Mouse (Mus musculus) limb, embryonic 12.5 days (tissue): ENCODE results near the gene Creb3l2. TPM values are rescaled to one million over a fixed set of nuclear protein-coding genes. Genes with fewer than 3 reads are reported as not detected.

Source experiments
- ATAC-seq: fragments of 200-750 bp; cut with Nextera tagmentation; 2 replicates; pipeline ENCODE4 v1.8.0; 2017; ENCODE audit warnings: low read depth, moderate TSS enrichment; ENCODE audit not compliant: insufficient number of reproducible peaks, insufficient read depth, low FRiP score, low TSS enrichment
- H3K27ac ChIP-seq: fragments of 300-500 bp; sonication (generic); 2 replicates; pipeline ENCODE4 v1.5.1; 2016; ENCODE audit warnings: mild to moderate bottlenecking, moderate library complexity
- H3K27me3 ChIP-seq: fragments of 300-500 bp; sonication (generic); 2 replicates; pipeline ENCODE4 v1.6.1; 2016; ENCODE audit warnings: mild to moderate bottlenecking, moderate library complexity
- H3K36me3 ChIP-seq: fragments of 300-500 bp; sonication (generic); 2 replicates; pipeline ENCODE4 v1.6.1; 2016; ENCODE audit warnings: mild to moderate bottlenecking, moderate library complexity
- H3K4me1 ChIP-seq: fragments of 300-500 bp; sonication (generic); replicated peaks from 2 replicates; pipeline ENCODE4 v1.6.1; 2016
- H3K4me2 ChIP-seq: fragments of 300-500 bp; sonication (generic); 2 replicates; pipeline ENCODE4 v1.6.1; 2016; ENCODE audit warnings: mild to moderate bottlenecking, moderate library complexity
- H3K4me3 ChIP-seq: fragments of 300-500 bp; sonication (generic); replicated peaks from 2 replicates; pipeline ENCODE4 v1.5.1; 2016; ENCODE audit warnings: mild to moderate bottlenecking
- H3K9ac ChIP-seq: fragments of 300-500 bp; sonication (generic); replicated peaks from 2 replicates; pipeline ENCODE4 v1.6.1; 2016; ENCODE audit warnings: mild to moderate bottlenecking, moderate library complexity
- H3K9me3 ChIP-seq: fragments of 300-500 bp; sonication (generic); 2 replicates; pipeline ENCODE4 v1.6.1; 2016; ENCODE audit warnings: mild to moderate bottlenecking, moderate library complexity
- WGBS: fragments of 180-500 bp; shearing (Covaris S2); methylation state at CpG from one replicate; pipeline ENCODE4 v1.1.7; 2016; 5-methylcytosine and 5-hydroxymethylcytosine counted together
- polyA plus RNA-seq: library from polyadenylated mRNA; unstranded; fragments of >200 nt; fragmentation: Nextera tagmentation; extraction: Ambion mirVana; gene quantifications from 2 replicates; pipeline ENCODE4 v1.2.1, GENCODE M21; 2016

Creb3l2 gene
- polyA plus RNA-seq, 1 experiment from 2014 or later: 26.4 TPM

- H3K27ac ChIP-seq: peak overlapping the region; percentile 69
- H3K4me3 ChIP-seq: no peak overlapping the region
- peaks cover 66% of the 10 kb centered on the region for H3K4me1 ChIP-seq
- WGBS: 38% methylated on average over 8 of the region's 8 CpGs
- peaks cover 12% of the 10 kb centered on the region for H3K36me3 ChIP-seq
- ATAC-seq: no peak
- no peak overlapping the region for H3K9ac ChIP-seq
- no peaks in the 10 kb centered on the region for H3K27me3 ChIP-seq
- H3K9me3 ChIP-seq: no peaks in the 10 kb centered on the region
- H3K4me2 ChIP-seq: no peak overlapping the region
These were observed 115.4 kb downstream of the Creb3l2 start for GRCm38 (mm10) chr6:37326603-37326955.

GRCm38 (mm10) chr6:37325906-37326602 is 115.9 kb downstream of the Creb3l2 start:
- ATAC-seq: no peak
- peaks cover 7% of the 10 kb centered on the region for H3K36me3 ChIP-seq
- no peaks in the 10 kb centered on the region for H3K27me3 ChIP-seq
- no peaks in the 10 kb centered on the region for H3K9me3 ChIP-seq
- peak overlapping the region; percentile 69 for H3K27ac ChIP-seq
- H3K4me2 ChIP-seq: no peak overlapping the region
- H3K4me3 ChIP-seq: no peak overlapping the region
- no peak overlapping the region for H3K9ac ChIP-seq
- WGBS: 88% methylated on average over 9 of the region's 9 CpGs
- peaks cover 61% of the 10 kb centered on the region for H3K4me1 ChIP-seq

GRCm38 (mm10) chr6:37325076-37325475 is 116.9 kb downstream of the Creb3l2 start:
- Histone ChIP-seq H3K4me1 (peaks cover 54% of the 10 kb centered on the region), H3K27me3 (no peaks in the 10 kb centered on the region), H3K4me3 (no peak overlapping the region), H3K36me3 (peaks cover 3% of the 10 kb centered on the region; the same call in 1 of the 2 replicates), H3K4me2 (no peak overlapping the region), H3K9ac (no peak overlapping the region), H3K9me3 (no peaks in the 10 kb centered on the region), H3K27ac (0 out of 2 replicates have a peak overlapping the region, but pooled peaks have one; percentile 53)
- 79% methylated on average over 3 of the region's 3 CpGs for WGBS
- ATAC-seq: no peak

GRCm38 (mm10) chr6:37322641-37323040 is 119.3 kb downstream of the Creb3l2 start:
- H3K9ac ChIP-seq: no peak overlapping the region
- peaks cover 30% of the 10 kb centered on the region for H3K4me1 ChIP-seq
- ATAC-seq: no peak
- no peaks in the 10 kb centered on the region for H3K9me3 ChIP-seq
- H3K4me2 ChIP-seq: no peak overlapping the region
- no peak overlapping the region for H3K4me3 ChIP-seq
- H3K27ac ChIP-seq: no peak overlapping the region
- WGBS: 90% methylated on average over 7 of the region's 7 CpGs
- H3K36me3 ChIP-seq: 0 out of 2 replicates have a peak, but pooled peaks cover 3% of the 10 kb centered on the region
- H3K27me3 ChIP-seq: no peaks in the 10 kb centered on the region

- no peaks in the 10 kb centered on the region for H3K27me3 ChIP-seq
- ATAC-seq: no peak
- WGBS: 89% methylated on average over 9 of the region's 9 CpGs
These were observed 119.9 kb downstream of the Creb3l2 start for GRCm38 (mm10) chr6:37322088-37322487.

GRCm38 (mm10) chr6:37317904-37318303 is 124.0 kb downstream of the Creb3l2 start:
- 79% methylated on average over 5 of the region's 5 CpGs for WGBS
- Histone ChIP-seq H3K9me3 (0 out of 2 replicates have a peak, but pooled peaks cover 3% of the 10 kb centered on the region), H3K4me3 (no peak overlapping the region), H3K36me3 (no peaks in the 10 kb centered on the region), H3K4me2 (no peak overlapping the region), H3K27ac (no peak overlapping the region), H3K9ac (no peak overlapping the region), H3K27me3 (no peaks in the 10 kb centered on the region), H3K4me1 (no peaks in the 10 kb centered on the region)
- ATAC-seq: no peak

More at GRCm38 (mm10) chr6:37322088-37322487, 119.9 kb downstream of the Creb3l2 start:
- H3K4me2 ChIP-seq: no peak overlapping the region
- no peak overlapping the region for H3K27ac ChIP-seq
- no peaks in the 10 kb centered on the region for H3K36me3 ChIP-seq
- H3K9ac ChIP-seq: no peak overlapping the region
- no peaks in the 10 kb centered on the region for H3K9me3 ChIP-seq
- H3K4me1 ChIP-seq: peaks cover 26% of the 10 kb centered on the region
- no peak overlapping the region for H3K4me3 ChIP-seq

GRCm38 (mm10) chr6:37315440-37315839 is 126.5 kb downstream of the Creb3l2 start:
- no peak for ATAC-seq
- H3K9ac ChIP-seq: no peak overlapping the region

GRCm38 (mm10) chr6:37310601-37311000 is 131.3 kb downstream of the Creb3l2 start:
- no peak overlapping the region for H3K4me2 ChIP-seq
- 92% methylated on average over 4 of the region's 4 CpGs for WGBS
- H3K36me3 ChIP-seq: no peaks in the 10 kb centered on the region
- no peaks in the 10 kb centered on the region for H3K27me3 ChIP-seq
- H3K9me3 ChIP-seq: 0 out of 2 replicates have a peak, but pooled peaks cover 1% of the 10 kb centered on the region
- H3K4me3 ChIP-seq: no peak overlapping the region
- no peak overlapping the region for H3K27ac ChIP-seq
- no peak overlapping the region for H3K9ac ChIP-seq
- ATAC-seq: no peak
- no peaks in the 10 kb centered on the region for H3K4me1 ChIP-seq

More at GRCm38 (mm10) chr6:37315440-37315839, 126.5 kb downstream of the Creb3l2 start:
- no peak overlapping the region for H3K27ac ChIP-seq
- H3K27me3 ChIP-seq: no peaks in the 10 kb centered on the region
- H3K36me3 ChIP-seq: no peaks in the 10 kb centered on the region
- no peak overlapping the region for H3K4me3 ChIP-seq
- H3K4me1 ChIP-seq: no peaks in the 10 kb centered on the region
- H3K4me2 ChIP-seq: no peak overlapping the region
- H3K9me3 ChIP-seq: 0 out of 2 replicates have a peak, but pooled peaks cover 3% of the 10 kb centered on the region

- Histone ChIP-seq H3K27ac (no peak overlapping the region), H3K4me3 (no peak overlapping the region), H3K4me1 (no peaks in the 10 kb centered on the region), H3K36me3 (no peaks in the 10 kb centered on the region), H3K4me2 (no peak overlapping the region), H3K9me3 (0 out of 2 replicates have a peak, but pooled peaks cover 4% of the 10 kb centered on the region), H3K9ac (no peak overlapping the region), H3K27me3 (peaks cover 15% of the 10 kb centered on the region)
- ATAC-seq: no peak
- 83% methylated on average over 1 of the region's 1 CpGs for WGBS
These were observed 135.3 kb downstream of the Creb3l2 start for GRCm38 (mm10) chr6:37306616-37307015.

GRCm38 (mm10) chr6:37300492-37300891 is 141.5 kb downstream of the Creb3l2 start:
- Histone ChIP-seq H3K27me3 (peaks cover 67% of the 10 kb centered on the region), H3K4me2 (peak overlapping the region; percentile 99), H3K9ac (peak overlapping the region; percentile 65; the same call in 1 of the 2 replicates), H3K36me3 (no peaks in the 10 kb centered on the region), H3K27ac (no peak overlapping the region), H3K4me3 (peak overlapping the region; percentile 71), H3K4me1 (peaks cover 18% of the 10 kb centered on the region), H3K9me3 (0 out of 2 replicates have a peak, but pooled peaks cover 4% of the 10 kb centered on the region)
- 14% methylated on average over 13 of the region's 13 CpGs for WGBS
- ATAC-seq: no peak

GRCm38 (mm10) chr6:37299562-37300390 is 142.2 kb downstream of the Creb3l2 start, which contains the start of gene Dgki:
TSS of gene Dgki (minus strand) at chr6:37300184.
- peaks cover 67% of the 10 kb centered on the region for H3K27me3 ChIP-seq
- H3K9me3 ChIP-seq: 0 out of 2 replicates have a peak, but pooled peaks cover under 1% of the 10 kb centered on the region
- H3K36me3 ChIP-seq: no peaks in the 10 kb centered on the region
- H3K27ac ChIP-seq: no peak within 1 kb of the TSS
- under 1% methylated on average over 53 of the region's 65 CpGs for WGBS
- H3K4me2 ChIP-seq: peak within 1 kb of the TSS; percentile 99
- H3K4me3 ChIP-seq: peak within 1 kb of the TSS; percentile 71
- H3K9ac ChIP-seq: peak within 1 kb of the TSS; percentile 65
- peak; percentile 46; the same call in 1 of the 2 replicates for ATAC-seq
- H3K4me1 ChIP-seq: peaks cover 18% of the 10 kb centered on the region
